Mouse (Mus musculus) urinary bladder, postnatal 4 days (tissue): Measurements from ENCODE around the gene Necap2.

ENCODE experiments used
- DNase-seq, 2 experiments: peaks; one replicate each; pipeline ENCODE4 v3.0.0; 2021 to 2022; ENCODE audit warnings: low spot score in 2 of 2

Gene Necap2

GRCm38 (mm10) chr4:141074109-141074508 is 4.0 kb downstream of the Necap2 start:
- DNase-seq, result no peak

- DNase-seq, result no peak
These were observed 4.5 kb downstream of the Necap2 start for GRCm38 (mm10) chr4:141073661-141074060.

DNA sequence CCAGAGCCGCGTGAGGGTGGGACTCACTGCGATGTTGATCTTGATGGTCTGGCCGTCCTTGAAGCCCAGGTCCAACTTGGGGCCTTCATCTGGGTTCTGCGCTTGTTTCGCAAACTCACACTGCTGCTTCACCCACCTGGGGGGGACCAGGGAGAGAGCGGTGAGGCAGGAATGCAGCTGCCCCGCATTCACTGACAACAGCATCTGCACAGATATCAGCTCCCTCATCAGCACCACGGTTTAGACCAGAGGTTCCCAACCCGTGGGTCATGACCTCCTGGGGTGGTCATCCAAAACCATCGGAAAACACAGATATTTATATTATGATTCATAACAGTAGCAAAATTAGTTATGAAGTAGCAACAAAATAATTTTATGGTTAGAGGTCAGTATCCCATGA is 5.7 kb downstream of the Necap2 start:
- no peak for DNase-seq

DNA sequence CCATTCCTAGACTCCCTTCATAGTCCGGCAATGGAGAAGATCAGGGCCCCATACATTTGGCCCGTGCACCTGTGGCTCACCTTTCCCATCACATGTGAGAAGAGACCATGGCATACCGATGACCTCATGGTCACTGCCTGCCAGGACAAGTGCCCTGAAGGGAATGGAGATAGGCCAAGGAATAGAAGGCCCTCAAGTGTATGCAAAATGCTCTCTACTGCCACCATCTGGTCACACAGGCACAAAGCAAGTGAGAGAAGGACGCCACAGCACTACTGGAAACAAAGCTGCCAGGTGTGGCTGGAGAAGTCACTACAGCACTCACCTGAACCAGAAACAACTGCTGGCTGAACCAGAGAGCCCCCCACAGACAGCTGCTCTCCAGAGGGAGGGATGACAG is 8.4 kb downstream of the Necap2 start:
- DNase-seq, result no peak

- DNase-seq, result no peak
These were observed 9.5 kb downstream of the Necap2 start for GRCm38 (mm10) chr4:141068655-141069054.

DNA sequence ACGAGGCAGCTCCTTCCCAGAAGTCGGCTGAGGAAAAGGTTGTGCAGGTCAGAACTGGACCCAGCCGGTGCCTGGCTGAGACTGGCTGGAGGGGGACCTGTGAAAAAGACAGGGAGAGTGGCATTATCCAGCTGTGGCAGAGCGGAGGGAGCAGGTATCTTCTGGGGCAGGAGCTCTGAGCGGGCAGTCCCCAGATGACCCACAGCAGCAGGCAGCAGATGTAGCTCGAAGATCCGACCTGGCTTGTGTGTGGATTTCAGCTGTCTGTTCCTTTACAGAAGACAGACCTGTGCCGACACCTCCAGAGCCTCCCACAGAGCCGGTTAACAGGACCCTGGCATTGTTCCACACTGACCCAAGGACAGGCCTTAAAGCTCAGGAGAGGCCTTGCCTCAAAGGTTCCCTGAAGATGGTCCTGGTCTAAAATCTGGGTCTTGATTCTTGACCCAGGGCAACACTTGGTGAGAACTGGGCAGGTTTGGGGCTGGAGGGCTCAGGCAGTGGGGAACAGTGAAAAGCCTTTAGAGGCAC is 10.6 kb downstream of the Necap2 start:
- peak in 1 of 2 experiments; percentile 19 for DNase-seq

DNA sequence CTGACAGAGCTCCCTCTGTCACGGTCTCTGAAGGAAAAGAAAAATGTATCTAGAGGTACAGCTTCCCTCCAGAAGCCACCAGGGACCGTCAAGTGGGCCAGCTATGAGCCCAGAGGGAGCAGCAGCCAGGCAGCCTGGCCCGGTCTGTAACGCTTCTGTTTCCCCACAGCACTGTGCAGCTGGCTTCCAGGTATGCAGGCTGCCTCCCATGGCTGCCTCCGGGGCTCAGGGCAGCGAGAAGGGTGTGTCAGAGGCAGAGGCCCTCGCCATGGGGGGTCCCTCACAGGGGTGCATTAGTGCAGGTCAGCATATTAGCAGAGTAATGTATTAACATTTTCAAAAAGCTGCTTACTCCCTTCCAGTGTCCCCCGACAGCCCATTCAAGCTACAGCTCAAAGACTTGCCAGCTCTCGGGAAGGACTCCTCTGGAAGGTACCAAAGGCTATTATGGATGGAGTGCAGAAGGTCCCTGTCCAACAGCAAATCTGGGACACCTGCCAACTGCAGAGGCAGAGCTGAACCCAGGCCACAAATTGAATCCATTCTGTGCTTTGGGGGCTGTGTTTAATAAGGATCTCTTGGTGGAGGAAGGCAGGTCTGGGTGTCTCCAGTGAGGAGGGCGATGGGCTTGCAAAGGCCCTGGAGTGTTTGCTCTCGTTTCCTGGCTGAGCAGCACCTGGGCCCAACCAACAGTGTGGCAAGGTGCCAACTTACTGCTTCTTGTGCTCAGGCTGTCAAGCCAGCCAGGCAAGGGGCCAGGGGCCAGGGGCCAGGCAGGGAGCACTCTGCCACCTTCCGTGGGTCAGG is 11.2 kb downstream of the Necap2 start:
- DNase-seq, result no peak

- peak; percentile 71 to 85 for DNase-seq
These were observed 13.0 kb downstream of the Necap2 start for GRCm38 (mm10) chr4:141065123-141065522.

- DNase-seq, result no peak
These were observed 14.0 kb downstream of the Necap2 start for GRCm38 (mm10) chr4:141064104-141064659.

- DNase-seq, result peak; percentile 99 to 100
These were observed 17.5 kb downstream of the Necap2 start, which contains the start of gene Crocc for GRCm38 (mm10) chr4:141060426-141061301. TSS of gene Crocc (minus strand) at chr4:141060550.

DNA sequence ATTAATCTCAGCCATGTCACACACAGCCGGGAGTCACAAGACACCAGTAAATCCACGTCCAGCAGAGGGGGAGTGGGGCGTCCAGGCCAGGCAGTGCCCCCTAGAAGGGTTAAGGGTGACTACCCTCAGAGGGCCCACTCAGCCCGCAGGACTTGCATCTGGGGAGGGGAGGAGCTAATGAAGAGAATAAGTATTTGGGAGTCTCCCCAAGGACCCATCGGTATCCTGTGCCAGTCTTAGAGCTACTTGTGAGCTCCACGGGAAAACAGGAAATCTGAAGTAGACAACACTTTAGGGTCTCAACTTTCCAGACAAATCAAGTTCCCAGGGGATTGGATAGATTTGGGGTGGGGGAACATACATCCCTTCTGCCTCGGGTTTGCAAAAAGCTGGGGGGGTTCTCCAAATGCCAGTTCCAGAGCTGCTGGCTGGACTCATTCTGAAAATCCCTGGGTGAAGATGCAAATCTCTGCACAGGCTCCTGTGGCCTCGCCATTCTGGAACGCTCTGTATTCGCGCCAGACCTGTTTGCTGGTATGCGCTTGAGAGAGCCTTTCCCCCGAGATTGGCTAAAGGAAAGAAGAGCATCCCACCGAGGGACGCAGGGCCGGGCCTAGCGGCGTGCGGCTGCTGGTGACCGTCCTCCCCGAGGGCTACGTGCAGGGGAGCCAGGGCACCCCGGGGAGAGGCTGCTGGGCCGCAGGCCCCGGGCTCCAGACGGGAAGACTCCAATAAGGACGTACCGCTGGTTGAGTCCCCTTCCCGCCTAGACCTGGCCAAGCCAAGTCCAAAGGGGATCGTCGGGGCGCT is 18.3 kb downstream of the Necap2 start:
- DNase-seq, result no peak

DNA sequence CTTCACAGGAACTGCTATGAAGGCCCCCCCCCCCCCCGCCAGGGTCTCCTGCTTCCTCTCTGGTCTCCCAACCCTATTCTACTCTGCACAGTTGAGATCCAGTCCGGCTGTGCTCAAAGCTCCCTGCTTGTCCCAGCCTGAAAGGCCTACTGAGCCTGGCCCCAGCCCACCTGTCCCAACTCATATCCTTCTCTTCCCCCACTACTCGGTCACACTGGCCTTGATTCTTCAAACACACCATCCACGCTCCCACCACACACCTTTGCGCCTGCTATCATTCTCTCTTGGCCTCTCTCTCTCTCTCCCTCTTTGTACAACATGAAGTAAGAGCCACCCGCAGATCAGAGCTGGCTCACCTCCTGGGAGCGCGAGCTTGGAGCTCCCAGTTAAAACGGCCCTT is 19.3 kb downstream of the Necap2 start:
- DNase-seq, result no peak

GRCm38 (mm10) chr4:141056970-141057369 is 21.2 kb downstream of the Necap2 start:
- DNase-seq, result no peak

DNA sequence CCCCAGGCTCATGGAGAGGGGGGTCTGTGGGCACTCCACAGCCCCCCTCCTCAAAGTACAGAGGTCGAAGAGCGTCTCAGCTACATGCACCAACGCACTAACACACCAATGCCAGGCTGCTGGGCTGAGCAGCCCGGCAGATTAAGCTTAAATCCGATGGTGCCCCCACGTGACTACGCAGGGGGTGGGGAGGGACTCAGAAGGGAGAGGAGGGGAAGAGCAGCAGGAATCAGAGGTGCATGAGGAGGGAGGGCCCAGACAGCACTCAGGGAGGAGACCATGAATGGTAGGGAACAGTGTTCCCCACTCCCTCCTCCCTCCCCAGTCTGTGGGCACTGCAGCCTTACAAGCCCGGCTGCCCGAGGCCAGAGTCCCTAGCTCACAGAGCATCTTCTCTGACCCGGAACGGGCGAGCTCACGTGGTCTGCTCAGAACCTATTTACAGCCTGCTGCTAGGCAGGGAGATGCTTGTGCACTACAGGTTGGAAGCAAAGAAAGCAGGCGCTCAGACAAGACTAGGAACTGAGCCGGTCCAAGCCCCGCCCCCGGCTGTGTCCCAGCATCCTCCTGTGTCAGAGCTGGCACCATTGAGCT is 24.5 kb downstream of the Necap2 start:
- DNase-seq, result no peak

GRCm38 (mm10) chr4:141053138-141053537 is 25.0 kb downstream of the Necap2 start:
- DNase-seq, result no peak

DNA sequence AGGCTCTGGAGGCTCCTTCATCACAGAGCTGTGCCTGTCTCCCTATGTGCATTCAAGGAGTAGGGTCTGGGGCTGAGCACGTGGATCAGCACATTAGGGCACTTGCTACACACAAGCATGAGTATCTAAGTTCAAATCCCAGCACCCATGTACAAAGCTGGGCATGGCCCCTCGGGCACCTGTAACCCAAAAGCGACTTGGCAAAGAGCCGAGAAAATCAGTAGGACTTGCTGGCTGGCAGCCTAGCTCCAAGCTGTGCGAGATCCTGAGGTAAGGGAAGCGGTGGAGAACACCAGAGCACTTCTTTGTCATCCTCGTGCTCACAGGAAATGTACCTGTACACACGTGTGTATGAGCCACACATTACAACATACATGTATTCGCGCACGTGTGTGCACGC is 25.7 kb downstream of the Necap2 start:
- no peak for DNase-seq

GRCm38 (mm10) chr4:141049476-141049835 is 28.7 kb downstream of the Necap2 start:
- no peak for DNase-seq

DNA sequence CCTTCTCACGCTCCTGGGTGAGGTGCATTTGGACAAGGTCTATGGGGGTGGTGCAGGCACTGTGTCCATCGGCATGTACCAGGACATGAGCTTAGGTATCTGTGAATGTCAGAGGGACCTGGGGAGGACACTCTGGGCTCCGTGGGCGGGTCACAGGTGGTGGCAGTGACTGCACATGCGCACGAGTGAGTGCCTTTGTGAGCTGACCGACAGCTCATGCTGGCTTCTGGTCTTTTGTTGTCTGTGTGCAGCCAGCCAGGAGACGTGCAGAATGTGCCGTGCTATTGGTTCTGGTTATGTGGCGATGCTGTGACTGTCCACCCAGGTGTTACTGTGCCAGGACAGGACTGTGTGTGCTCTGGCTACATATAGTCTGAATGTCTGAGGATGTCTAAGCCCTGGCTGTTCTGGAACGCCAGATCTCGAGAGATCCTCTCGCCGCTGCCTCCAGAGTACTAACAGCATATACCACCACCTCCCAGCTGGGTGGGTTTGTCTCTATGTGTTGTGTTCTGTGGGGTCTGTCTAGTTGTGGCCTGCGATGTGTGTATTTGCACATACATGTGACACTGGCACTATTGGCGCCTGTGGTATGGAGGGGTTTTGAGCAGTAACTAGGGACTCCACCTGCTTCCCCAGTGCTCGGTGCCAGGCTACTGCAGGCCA is 29.2 kb downstream of the Necap2 start:
- DNase-seq, result no peak

- DNase-seq, result peak; percentile 72 to 80
These were observed 33.3 kb downstream of the Necap2 start for GRCm38 (mm10) chr4:141044816-141045215.

DNA sequence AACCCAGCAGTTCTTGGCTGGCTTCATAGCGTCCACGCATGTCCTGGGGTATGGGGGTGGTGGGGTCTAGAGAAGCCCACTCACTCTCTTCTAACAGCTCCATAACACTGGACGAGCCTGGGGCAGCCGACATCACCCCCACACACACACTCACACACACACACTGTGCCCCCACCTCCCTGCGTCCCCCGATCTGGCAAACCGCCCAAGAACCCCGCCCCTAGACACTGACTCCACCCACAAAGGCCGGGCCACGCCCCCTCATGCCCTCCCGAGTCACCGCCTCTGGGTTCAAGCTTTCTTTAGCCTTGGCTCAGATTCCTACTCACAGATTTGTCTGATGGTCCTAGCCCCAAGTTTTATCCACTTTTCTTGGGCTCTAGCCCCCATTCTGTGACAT is 37.0 kb downstream of the Necap2 start:
- DNase-seq, result no peak
